Mouse (Mus musculus) midbrain, embryonic 16.5 days (tissue): ENCODE data around the gene Il16. TPM values are rescaled to one million over a fixed set of nuclear protein-coding genes. Genes with fewer than 3 reads are reported as not detected.

Experiments used
- ATAC-seq: fragments of 200-750 bp; cut with Nextera tagmentation; 2 replicates; pipeline ENCODE4 v1.8.0; 2017; ENCODE audit warnings: moderate TSS enrichment
- H3K27ac ChIP-seq: fragments of 300-500 bp; sonication (generic); 2 replicates; pipeline ENCODE4 v1.5.1; 2014; ENCODE audit warnings: mild to moderate bottlenecking, low read length, mixed read lengths
- H3K27me3 ChIP-seq: fragments of 300-500 bp; sonication (generic); 2 replicates; pipeline ENCODE4 v1.6.1; 2014; ENCODE audit warnings: low read depth, low read length, mixed read lengths; ENCODE audit not compliant: control insufficient read depth, insufficient read depth
- H3K36me3 ChIP-seq: fragments of 300-500 bp; sonication (generic); 2 replicates; pipeline ENCODE4 v1.6.1; 2014; ENCODE audit warnings: mild to moderate bottlenecking, low read length, moderate library complexity, mixed read lengths; ENCODE audit not compliant: control insufficient read depth, insufficient read depth
- H3K4me1 ChIP-seq: fragments of 300-500 bp; sonication (generic); 2 replicates; pipeline ENCODE4 v1.6.1; 2014; ENCODE audit warnings: mild to moderate bottlenecking, low read length, mixed read lengths; ENCODE audit not compliant: control insufficient read depth, insufficient read depth
- H3K4me2 ChIP-seq: fragments of 300-500 bp; sonication (generic); 2 replicates; pipeline ENCODE4 v1.6.1; 2014; ENCODE audit warnings: mild to moderate bottlenecking, low read length, mixed read lengths
- H3K4me3 ChIP-seq: fragments of 300-500 bp; sonication (generic); 2 replicates; pipeline ENCODE4 v1.5.1; 2014; ENCODE audit warnings: low read depth, mild to moderate bottlenecking, low read length, moderate library complexity, mixed read lengths
- H3K9ac ChIP-seq: fragments of 300-500 bp; sonication (generic); 2 replicates; pipeline ENCODE4 v1.6.1; 2014; ENCODE audit warnings: low read depth, low read length, mixed read lengths
- H3K9me3 ChIP-seq: fragments of 300-500 bp; sonication (generic); replicated peaks from 2 replicates; pipeline ENCODE4 v1.6.1; 2014; ENCODE audit warnings: mild to moderate bottlenecking, low read length, mixed read lengths; ENCODE audit not compliant: control insufficient read depth, poor library complexity, severe bottlenecking
- WGBS: fragments of 180-500 bp; shearing (Covaris S2); extraction: QIAGEN DNeasy Blood & Tissue Kit; methylation state at CpG from one replicate; pipeline ENCODE4 v1.1.7; 2014; 5-methylcytosine and 5-hydroxymethylcytosine counted together
- polyA plus RNA-seq: library from polyadenylated mRNA; unstranded; fragments of >200 nt; fragmentation: Nextera tagmentation; extraction: Ambion mirVana; gene quantifications from 2 replicates; pipeline ENCODE4 v1.2.1, GENCODE M21; 2015

Gene Il16
- polyA plus RNA-seq, 1 experiment from 2014 or later: 0.84 TPM

GRCm38 (mm10) chr7:83632682-83633120, 112.8 kb downstream of the Il16 start:
- Histone ChIP-seq H3K9ac (0 out of 2 replicates have a peak overlapping the region, but pooled peaks have one; percentile 10), H3K27ac (no peak overlapping the region), H3K27me3 (no peaks in the 10 kb centered on the region), H3K4me2 (peak overlapping the region; percentile 86), H3K9me3 (no peaks in the 10 kb centered on the region), H3K36me3 (no peaks in the 10 kb centered on the region), H3K4me1 (peaks cover 13% of the 10 kb centered on the region), H3K4me3 (peak overlapping the region; percentile 57)
- 61% methylated on average over 6 of the region's 6 CpGs for WGBS
- no peak for ATAC-seq

- Histone ChIP-seq H3K27me3 (no peaks in the 10 kb centered on the region), H3K4me3 (peak within 1 kb of the TSS; percentile 57), H3K9ac (peak within 1 kb of the TSS; percentile 77), H3K9me3 (no peaks in the 10 kb centered on the region), H3K4me1 (peaks cover 13% of the 10 kb centered on the region), H3K36me3 (no peaks in the 10 kb centered on the region), H3K4me2 (peak within 1 kb of the TSS; percentile 86), H3K27ac (peak within 1 kb of the TSS; percentile 67)
- ATAC-seq: peak; percentile 99
- WGBS: under 1% methylated on average over 35 of the region's 35 CpGs
These were observed 113.5 kb downstream of the Il16 start, which contains the start of gene Stard5 for GRCm38 (mm10) chr7:83631828-83632681. Stard5 (plus strand) TSS chr7:83631959.

- peak overlapping the region; percentile 67 for H3K27ac ChIP-seq
- H3K9ac ChIP-seq: peak overlapping the region; percentile 65
- no peaks in the 10 kb centered on the region for H3K9me3 ChIP-seq
- H3K4me1 ChIP-seq: peaks cover 13% of the 10 kb centered on the region
- H3K27me3 ChIP-seq: no peaks in the 10 kb centered on the region
- ATAC-seq: peak; percentile 82
- H3K4me3 ChIP-seq: peak overlapping the region; percentile 57
- 10% methylated on average over 11 of the region's 11 CpGs for WGBS
- H3K4me2 ChIP-seq: peak overlapping the region; percentile 86
- no peaks in the 10 kb centered on the region for H3K36me3 ChIP-seq
These were observed 114.3 kb downstream of the Il16 start for GRCm38 (mm10) chr7:83631073-83631827.

GRCm38 (mm10) chr7:83627369-83627768, 118.2 kb downstream of the Il16 start:
- Histone ChIP-seq H3K27ac (no peak overlapping the region), H3K4me2 (no peak overlapping the region), H3K4me1 (peaks cover 10% of the 10 kb centered on the region), H3K4me3 (no peak overlapping the region), H3K36me3 (no peaks in the 10 kb centered on the region), H3K9ac (no peak overlapping the region), H3K27me3 (no peaks in the 10 kb centered on the region), H3K9me3 (no peaks in the 10 kb centered on the region)
- 89% methylated on average over 4 of the region's 4 CpGs for WGBS
- ATAC-seq: no peak

- Histone ChIP-seq H3K4me3 (no peak overlapping the region), H3K4me1 (peaks cover 6% of the 10 kb centered on the region; the same call in 1 of the 2 replicates), H3K36me3 (no peaks in the 10 kb centered on the region), H3K27me3 (no peaks in the 10 kb centered on the region), H3K9ac (no peak overlapping the region), H3K27ac (no peak overlapping the region), H3K9me3 (no peaks in the 10 kb centered on the region), H3K4me2 (no peak overlapping the region)
- WGBS: 93% methylated on average over 8 of the region's 8 CpGs
- no peak for ATAC-seq
These were observed 118.8 kb downstream of the Il16 start for GRCm38 (mm10) chr7:83626557-83627257.

- H3K4me1 ChIP-seq: no peaks in the 10 kb centered on the region
- no peak overlapping the region for H3K27ac ChIP-seq
- H3K4me2 ChIP-seq: no peak overlapping the region
- H3K9ac ChIP-seq: no peak overlapping the region
- H3K36me3 ChIP-seq: no peaks in the 10 kb centered on the region
- no peak for ATAC-seq
- no peaks in the 10 kb centered on the region for H3K27me3 ChIP-seq
- H3K9me3 ChIP-seq: no peaks in the 10 kb centered on the region
- H3K4me3 ChIP-seq: no peak overlapping the region
- 79% methylated on average over 1 of the region's 1 CpGs for WGBS
These were observed 121.5 kb downstream of the Il16 start for GRCm38 (mm10) chr7:83624065-83624464.

DNA sequence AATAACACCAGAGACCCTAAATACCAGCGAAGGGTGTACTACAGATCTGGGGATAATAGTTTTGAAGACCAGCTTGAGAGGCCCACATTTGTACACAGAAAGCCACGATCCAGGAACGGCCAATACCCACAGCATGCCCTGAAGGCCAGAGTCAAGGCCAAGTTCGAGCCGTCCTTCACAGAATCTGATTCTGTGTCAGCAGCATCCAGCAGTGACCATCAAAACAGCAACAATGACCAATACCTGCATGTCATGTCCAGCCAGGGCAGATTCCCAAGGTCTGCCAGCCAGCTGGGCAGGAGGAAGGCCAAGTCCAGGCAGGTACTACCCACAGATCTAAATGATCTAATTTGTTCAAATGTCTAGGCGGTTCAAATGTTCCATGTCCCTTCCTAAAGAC, 122.9 kb downstream of the Il16 start:
- no peak for ATAC-seq
- whole genome bisulfite sequencing: 94% methylated on average over 6 of the region's 6 CpGs
- no peak overlapping the region for H3K4me3 ChIP-seq

GRCm38 (mm10) chr7:83618709-83619108, 126.8 kb downstream of the Il16 start:
- H3K27ac ChIP-seq: no peak overlapping the region
- H3K36me3 ChIP-seq: no peaks in the 10 kb centered on the region
- WGBS: 84% methylated on average over 1 of the region's 1 CpGs
- H3K4me1 ChIP-seq: no peaks in the 10 kb centered on the region
- no peak overlapping the region for H3K4me3 ChIP-seq
- no peak overlapping the region for H3K9ac ChIP-seq
- H3K4me2 ChIP-seq: no peak overlapping the region
- no peaks in the 10 kb centered on the region for H3K9me3 ChIP-seq
- H3K27me3 ChIP-seq: no peaks in the 10 kb centered on the region
- ATAC-seq: no peak

More for the DNA sequence above, 122.9 kb downstream of the Il16 start:
- Histone ChIP-seq H3K9me3 (no peaks in the 10 kb centered on the region), H3K4me2 (no peak overlapping the region), H3K4me1 (no peaks in the 10 kb centered on the region), H3K9ac (no peak overlapping the region), H3K36me3 (no peaks in the 10 kb centered on the region), H3K27me3 (no peaks in the 10 kb centered on the region), H3K27ac (no peak overlapping the region)
